Mouse (Mus musculus) kidney, adult 2 months (tissue): ENCODE measurements around the gene Erc2.

ENCODE experiments used
- CTCF ChIP-seq: fragments of 200-500 bp; conservative IDR thresholded peaks from 2 replicates; pipeline ENCODE4 v1.5.1; 2011; ENCODE audit warnings: low read depth, mild to moderate bottlenecking, control low read depth, low read length, moderate library complexity, mixed read lengths; ENCODE audit not compliant: insufficient read depth, insufficient read length
- POLR2A ChIP-seq: fragments of 200-500 bp; IDR thresholded peaks from one replicate; pipeline ENCODE4 v1.6.1; 2011; ENCODE audit warnings: low read depth, low read length, control low read depth

DNA sequence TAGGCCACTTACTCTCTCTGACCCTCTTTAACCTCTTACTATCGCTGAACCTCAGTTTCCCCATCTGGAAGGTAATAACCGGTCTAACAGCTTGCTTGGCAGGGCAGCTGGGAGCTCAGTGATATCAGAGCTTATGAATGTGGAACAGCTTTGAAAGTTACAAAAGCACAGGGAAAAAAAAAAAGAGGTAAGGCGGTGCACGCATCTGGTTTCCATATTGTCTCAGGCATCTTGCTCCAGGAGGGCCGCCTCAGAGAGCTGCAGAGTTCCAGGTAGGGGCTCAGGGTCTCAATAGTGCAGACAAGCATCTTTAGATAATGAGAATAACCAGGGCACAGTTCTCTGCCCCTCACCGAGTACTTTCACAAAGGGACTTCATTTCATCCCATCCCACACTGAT lies 816.9 kb downstream of the Erc2 start:
- TF ChIP-seq CTCF: no peak
- TF ChIP-seq POLR2A: no peak
